Mouse (Mus musculus) forebrain, embryonic 16.5 days (tissue): ENCODE measurements around the gene Rnls. TPM values are rescaled to one million over a fixed set of nuclear protein-coding genes. Genes with fewer than 3 reads are reported as not detected.

Experiments
- ATAC-seq: fragments of 200-750 bp; cut with Nextera tagmentation; 2 replicates; pipeline ENCODE4 v1.8.0; 2017; ENCODE audit warnings: mild to moderate bottlenecking, moderate library complexity
- H3K27ac ChIP-seq: fragments of 300-500 bp; sonication (generic); 2 replicates; pipeline ENCODE4 v1.5.1; 2014; ENCODE audit warnings: low read length, control low read depth
- H3K27me3 ChIP-seq: fragments of 300-500 bp; sonication (generic); replicated peaks from 2 replicates; pipeline ENCODE4 v1.6.1; 2014; ENCODE audit warnings: low read length; ENCODE audit not compliant: control insufficient read depth, insufficient read depth
- H3K36me3 ChIP-seq: fragments of 300-500 bp; sonication (generic); 2 replicates; pipeline ENCODE4 v1.6.1; 2014; ENCODE audit not compliant: control insufficient read depth, insufficient read depth
- H3K4me1 ChIP-seq: fragments of 300-500 bp; sonication (generic); replicated peaks from 2 replicates; pipeline ENCODE4 v1.6.1; 2014; ENCODE audit warnings: low read length; ENCODE audit not compliant: control insufficient read depth, insufficient read depth
- H3K4me2 ChIP-seq: fragments of 300-500 bp; sonication (generic); 2 replicates; pipeline ENCODE4 v1.6.1; 2014; ENCODE audit warnings: mild to moderate bottlenecking, low read length, control low read depth
- H3K4me3 ChIP-seq: fragments of 300-500 bp; sonication (generic); replicated peaks from 2 replicates; pipeline ENCODE4 v1.5.1; 2014; ENCODE audit warnings: mild to moderate bottlenecking, low read length, control low read depth
- H3K9ac ChIP-seq: fragments of 300-500 bp; sonication (generic); replicated peaks from 2 replicates; pipeline ENCODE4 v1.6.1; 2014; ENCODE audit warnings: low read depth, low read length, control low read depth
- H3K9me3 ChIP-seq: fragments of 300-500 bp; sonication (generic); 2 replicates; pipeline ENCODE4 v1.6.1; 2016; ENCODE audit warnings: low read length; ENCODE audit not compliant: control insufficient read depth
- WGBS: fragments of 180-500 bp; shearing (Covaris S2); extraction: QIAGEN DNeasy Blood & Tissue Kit; methylation state at CpG from one replicate; pipeline ENCODE4 v1.1.7; 2014; 5-methylcytosine and 5-hydroxymethylcytosine counted together
- polyA plus RNA-seq: library from polyadenylated mRNA; unstranded; fragments of >200 nt; fragmentation: Nextera tagmentation; extraction: Ambion mirVana; gene quantifications from 2 replicates; pipeline ENCODE4 v1.2.1, GENCODE M21; 2015

The Rnls gene
- polyA plus RNA-seq, 1 experiment from 2014 or later: 9.1 TPM

- Histone ChIP-seq H3K9ac (no peak overlapping the region), H3K36me3 (no peaks in the 10 kb centered on the region), H3K27me3 (no peaks in the 10 kb centered on the region), H3K4me3 (no peak overlapping the region), H3K4me1 (no peaks in the 10 kb centered on the region), H3K4me2 (no peak overlapping the region), H3K9me3 (0 out of 2 replicates have a peak, but pooled peaks cover 2% of the 10 kb centered on the region), H3K27ac (no peak overlapping the region)
- WGBS: 91% methylated on average over 2 of the region's 2 CpGs
- no peak for ATAC-seq
These were observed 248.9 kb downstream of the Rnls start for GRCm38 (mm10) chr19:33143198-33143597.

GRCm38 (mm10) chr19:33137316-33137715, 254.8 kb downstream of the Rnls start:
- H3K9ac ChIP-seq: no peak overlapping the region
- no peak overlapping the region for H3K27ac ChIP-seq
- no peak overlapping the region for H3K4me2 ChIP-seq
- 0 out of 2 replicates have a peak, but pooled peaks cover 2% of the 10 kb centered on the region for H3K9me3 ChIP-seq
- no peak overlapping the region for H3K4me3 ChIP-seq
- ATAC-seq: no peak
- 91% methylated on average over 5 of the region's 5 CpGs for WGBS
- H3K4me1 ChIP-seq: no peaks in the 10 kb centered on the region
- no peaks in the 10 kb centered on the region for H3K27me3 ChIP-seq
- H3K36me3 ChIP-seq: no peaks in the 10 kb centered on the region

GRCm38 (mm10) chr19:33122611-33123226, 269.4 kb downstream of the Rnls start:
- 88% methylated on average over 6 of the region's 6 CpGs for WGBS
- Histone ChIP-seq H3K27me3 (no peaks in the 10 kb centered on the region), H3K4me1 (no peaks in the 10 kb centered on the region)

GRCm38 (mm10) chr19:33119947-33120346, 272.1 kb downstream of the Rnls start:
- Histone ChIP-seq H3K27me3 (no peaks in the 10 kb centered on the region), H3K4me1 (no peaks in the 10 kb centered on the region), H3K4me3 (no peak overlapping the region), H3K9me3 (no peaks in the 10 kb centered on the region), H3K9ac (no peak overlapping the region), H3K4me2 (no peak overlapping the region), H3K27ac (no peak overlapping the region), H3K36me3 (no peaks in the 10 kb centered on the region)
- 78% methylated on average over 5 of the region's 5 CpGs for WGBS
- no peak for ATAC-seq

More at GRCm38 (mm10) chr19:33122611-33123226, 269.4 kb downstream of the Rnls start:
- no peak overlapping the region for H3K4me2 ChIP-seq
- no peaks in the 10 kb centered on the region for H3K36me3 ChIP-seq
- no peaks in the 10 kb centered on the region for H3K9me3 ChIP-seq
- no peak for ATAC-seq
- H3K4me3 ChIP-seq: no peak overlapping the region
- no peak overlapping the region for H3K9ac ChIP-seq
- H3K27ac ChIP-seq: no peak overlapping the region

GRCm38 (mm10) chr19:33118898-33119297, 273.2 kb downstream of the Rnls start:
- WGBS: 80% methylated on average over 1 of the region's 1 CpGs

GRCm38 (mm10) chr19:33114631-33115295, 277.3 kb downstream of the Rnls start:
- Histone ChIP-seq H3K27me3 (no peaks in the 10 kb centered on the region), H3K9ac (no peak overlapping the region), H3K27ac (no peak overlapping the region), H3K9me3 (no peaks in the 10 kb centered on the region), H3K4me2 (no peak overlapping the region), H3K36me3 (no peaks in the 10 kb centered on the region), H3K4me1 (no peaks in the 10 kb centered on the region), H3K4me3 (no peak overlapping the region)
- 80% methylated on average over 8 of the region's 8 CpGs for WGBS
- ATAC-seq: no peak

More at GRCm38 (mm10) chr19:33118898-33119297, 273.2 kb downstream of the Rnls start:
- H3K27ac ChIP-seq: no peak overlapping the region
- ATAC-seq: no peak
- H3K27me3 ChIP-seq: no peaks in the 10 kb centered on the region
- H3K9me3 ChIP-seq: no peaks in the 10 kb centered on the region
- H3K9ac ChIP-seq: no peak overlapping the region
- no peak overlapping the region for H3K4me3 ChIP-seq
- no peaks in the 10 kb centered on the region for H3K36me3 ChIP-seq
- no peaks in the 10 kb centered on the region for H3K4me1 ChIP-seq
- no peak overlapping the region for H3K4me2 ChIP-seq

GRCm38 (mm10) chr19:33113746-33114145, 278.3 kb downstream of the Rnls start:
- H3K9ac ChIP-seq: no peak overlapping the region
- H3K4me2 ChIP-seq: no peak overlapping the region
- 83% methylated on average over 7 of the region's 7 CpGs for WGBS
- no peaks in the 10 kb centered on the region for H3K27me3 ChIP-seq
- H3K4me1 ChIP-seq: no peaks in the 10 kb centered on the region
- H3K9me3 ChIP-seq: no peaks in the 10 kb centered on the region
- no peak for ATAC-seq
- H3K27ac ChIP-seq: no peak overlapping the region
- H3K36me3 ChIP-seq: no peaks in the 10 kb centered on the region
- no peak overlapping the region for H3K4me3 ChIP-seq

- Histone ChIP-seq H3K27ac (no peak overlapping the region), H3K4me1 (no peaks in the 10 kb centered on the region), H3K9ac (no peak overlapping the region), H3K27me3 (no peaks in the 10 kb centered on the region), H3K4me3 (no peak overlapping the region), H3K9me3 (no peaks in the 10 kb centered on the region), H3K4me2 (no peak overlapping the region), H3K36me3 (no peaks in the 10 kb centered on the region)
- 80% methylated on average over 9 of the region's 9 CpGs for WGBS
- ATAC-seq: no peak
These were observed 281.7 kb downstream of the Rnls start for GRCm38 (mm10) chr19:33110404-33110803.

GRCm38 (mm10) chr19:33109941-33110371, 282.1 kb downstream of the Rnls start:
- 63% methylated on average over 6 of the region's 6 CpGs for WGBS

More at GRCm38 (mm10) chr19:33109941-33110371, 282.1 kb downstream of the Rnls start:
- Histone ChIP-seq H3K27ac (no peak overlapping the region), H3K4me2 (no peak overlapping the region), H3K27me3 (no peaks in the 10 kb centered on the region), H3K9ac (no peak overlapping the region), H3K4me1 (no peaks in the 10 kb centered on the region), H3K4me3 (no peak overlapping the region), H3K9me3 (no peaks in the 10 kb centered on the region), H3K36me3 (no peaks in the 10 kb centered on the region)
- ATAC-seq: no peak
